Mouse (Mus musculus): ENCODE measurements around the gene Igfbp5. TPM values are rescaled to one million over a fixed set of nuclear protein-coding genes. Genes with fewer than 3 reads are reported as not detected.

Igfbp5 gene
- polyA plus RNA-seq, 1 experiment from 2014 or later = 56.4 TPM

- Histone ChIP-seq H3K27ac (ENCODE audit: low read depth, low read length) (no peak overlapping the region), H3K4me1 (ENCODE audit: control insufficient read depth, insufficient read depth, low read length) (no peaks in the 10 kb centered on the region), H3K9ac (ENCODE audit: low read depth, low read length) (no peak overlapping the region), H3K27me3 (ENCODE audit: control insufficient read depth, insufficient read depth, low read length) (no peaks in the 10 kb centered on the region), H3K9me3 (ENCODE audit: control insufficient read depth, low read length) (no peaks in the 10 kb centered on the region), H3K36me3 (ENCODE audit: control insufficient read depth, insufficient read depth, low read length) (no peaks in the 10 kb centered on the region), H3K4me3 (ENCODE audit: low read length) (no peak overlapping the region), H3K4me2 (replicated peaks; ENCODE audit: low read depth, low read length) (no peak overlapping the region)
- ATAC-seq (ENCODE audit: low FRiP score, low TSS enrichment) = no peak
- WGBS = 81% methylated on average over 7 of the region's 7 CpGs
Observed at GRCm38 (mm10) chr1:72839791-72840190, 34.9 kb downstream of the Igfbp5 start.

- Histone ChIP-seq H3K4me3 (ENCODE audit: low read length) (no peak overlapping the region), H3K27me3 (ENCODE audit: control insufficient read depth, insufficient read depth, low read length) (no peaks in the 10 kb centered on the region), H3K4me2 (replicated peaks; ENCODE audit: low read depth, low read length) (no peak overlapping the region), H3K9ac (ENCODE audit: low read depth, low read length) (no peak overlapping the region), H3K27ac (ENCODE audit: low read depth, low read length) (no peak overlapping the region), H3K4me1 (ENCODE audit: control insufficient read depth, insufficient read depth, low read length) (no peaks in the 10 kb centered on the region), H3K36me3 (ENCODE audit: control insufficient read depth, insufficient read depth, low read length) (no peaks in the 10 kb centered on the region), H3K9me3 (ENCODE audit: control insufficient read depth, low read length) (no peaks in the 10 kb centered on the region)
- ATAC-seq (ENCODE audit: low FRiP score, low TSS enrichment) = no peak
- 53% methylated on average over 8 of the region's 8 CpGs for WGBS
Observed at GRCm38 (mm10) chr1:72839356-72839755, 35.3 kb downstream of the Igfbp5 start.

- Histone ChIP-seq H3K36me3 (ENCODE audit: control insufficient read depth, insufficient read depth, low read length) (no peaks in the 10 kb centered on the region), H3K27ac (ENCODE audit: low read depth, low read length) (no peak overlapping the region), H3K27me3 (ENCODE audit: control insufficient read depth, insufficient read depth, low read length) (no peaks in the 10 kb centered on the region), H3K9ac (ENCODE audit: low read depth, low read length) (no peak overlapping the region), H3K4me1 (ENCODE audit: control insufficient read depth, insufficient read depth, low read length) (peaks cover 7% of the 10 kb centered on the region; the same call in 1 of the 2 replicates), H3K9me3 (ENCODE audit: control insufficient read depth, low read length) (no peaks in the 10 kb centered on the region), H3K4me2 (replicated peaks; ENCODE audit: low read depth, low read length) (no peak overlapping the region), H3K4me3 (ENCODE audit: low read length) (no peak overlapping the region)
- WGBS = 85% methylated on average over 4 of the region's 4 CpGs
- no peak for ATAC-seq (ENCODE audit: low FRiP score, low TSS enrichment)
Observed at GRCm38 (mm10) chr1:72833563-72833962, 41.1 kb downstream of the Igfbp5 start.

GRCm38 (mm10) chr1:72832715-72833153, 42.0 kb downstream of the Igfbp5 start:
- H3K9ac ChIP-seq (ENCODE audit: low read depth, low read length) = no peak overlapping the region
- H3K27ac ChIP-seq (ENCODE audit: low read depth, low read length) = no peak overlapping the region
- no peaks in the 10 kb centered on the region for H3K36me3 ChIP-seq (ENCODE audit: control insufficient read depth, insufficient read depth, low read length)
- H3K4me3 ChIP-seq (ENCODE audit: low read length) = no peak overlapping the region
- peaks cover 14% of the 10 kb centered on the region for H3K4me1 ChIP-seq (ENCODE audit: control insufficient read depth, insufficient read depth, low read length)
- H3K27me3 ChIP-seq (ENCODE audit: control insufficient read depth, insufficient read depth, low read length) = no peaks in the 10 kb centered on the region; the same call in 1 of the 2 replicates
- H3K9me3 ChIP-seq (ENCODE audit: control insufficient read depth, low read length) = no peaks in the 10 kb centered on the region
- H3K4me2 ChIP-seq (replicated peaks; ENCODE audit: low read depth, low read length) = no peak overlapping the region
- WGBS = 58% methylated on average over 3 of the region's 3 CpGs
- no peak for ATAC-seq (ENCODE audit: low FRiP score, low TSS enrichment)

GRCm38 (mm10) chr1:72830485-72830884, 44.2 kb downstream of the Igfbp5 start:
- H3K36me3 ChIP-seq (ENCODE audit: control insufficient read depth, insufficient read depth, low read length) = no peaks in the 10 kb centered on the region
- ATAC-seq (ENCODE audit: low FRiP score, low TSS enrichment) = peak; percentile 44
- no peak overlapping the region for H3K4me2 ChIP-seq (replicated peaks; ENCODE audit: low read depth, low read length)
- H3K4me3 ChIP-seq (ENCODE audit: low read length) = no peak overlapping the region
- 69% methylated on average over 2 of the region's 2 CpGs for WGBS
- H3K27ac ChIP-seq (ENCODE audit: low read depth, low read length) = no peak overlapping the region
- H3K27me3 ChIP-seq (ENCODE audit: control insufficient read depth, insufficient read depth, low read length) = no peaks in the 10 kb centered on the region; the same call in 1 of the 2 replicates
- no peak overlapping the region for H3K9ac ChIP-seq (ENCODE audit: low read depth, low read length)
- H3K4me1 ChIP-seq (ENCODE audit: control insufficient read depth, insufficient read depth, low read length) = peaks cover 32% of the 10 kb centered on the region
- H3K9me3 ChIP-seq (ENCODE audit: control insufficient read depth, low read length) = no peaks in the 10 kb centered on the region

GRCm38 (mm10) chr1:72828843-72829242, 45.8 kb downstream of the Igfbp5 start:
- Histone ChIP-seq H3K4me3 (ENCODE audit: low read length) (no peak overlapping the region), H3K9me3 (ENCODE audit: control insufficient read depth, low read length) (no peaks in the 10 kb centered on the region), H3K4me1 (ENCODE audit: control insufficient read depth, insufficient read depth, low read length) (peaks cover 44% of the 10 kb centered on the region), H3K36me3 (ENCODE audit: control insufficient read depth, insufficient read depth, low read length) (no peaks in the 10 kb centered on the region), H3K4me2 (replicated peaks; ENCODE audit: low read depth, low read length) (no peak overlapping the region), H3K9ac (ENCODE audit: low read depth, low read length) (no peak overlapping the region), H3K27ac (ENCODE audit: low read depth, low read length) (no peak overlapping the region), H3K27me3 (ENCODE audit: control insufficient read depth, insufficient read depth, low read length) (no peaks in the 10 kb centered on the region; the same call in 1 of the 2 replicates)
- no peak for ATAC-seq (ENCODE audit: low FRiP score, low TSS enrichment)
- WGBS = 86% methylated on average over 5 of the region's 5 CpGs

GRCm38 (mm10) chr1:72827411-72828315, 47.0 kb downstream of the Igfbp5 start:
- no peaks in the 10 kb centered on the region for H3K9me3 ChIP-seq (ENCODE audit: control insufficient read depth, low read length)
- H3K36me3 ChIP-seq (ENCODE audit: control insufficient read depth, insufficient read depth, low read length) = no peaks in the 10 kb centered on the region
- no peak overlapping the region for H3K4me3 ChIP-seq (ENCODE audit: low read length)
- no peaks in the 10 kb centered on the region; the same call in 1 of the 2 replicates for H3K27me3 ChIP-seq (ENCODE audit: control insufficient read depth, insufficient read depth, low read length)
- peak overlapping the region; percentile 62; the same call in 1 of the 2 replicates for H3K27ac ChIP-seq (ENCODE audit: low read depth, low read length)
- H3K4me2 ChIP-seq (replicated peaks; ENCODE audit: low read depth, low read length) = peak overlapping the region; percentile 100
- peaks cover 37% of the 10 kb centered on the region for H3K4me1 ChIP-seq (ENCODE audit: control insufficient read depth, insufficient read depth, low read length)
- WGBS = 18% methylated on average over 12 of the region's 12 CpGs
- no peak for ATAC-seq (ENCODE audit: low FRiP score, low TSS enrichment)
- peak overlapping the region; percentile 70; the same call in 1 of the 2 replicates for H3K9ac ChIP-seq (ENCODE audit: low read depth, low read length)

GRCm38 (mm10) chr1:72826931-72827330, 47.8 kb downstream of the Igfbp5 start:
- ATAC-seq (ENCODE audit: low FRiP score, low TSS enrichment) = no peak
- peak overlapping the region; percentile 62; the same call in 1 of the 2 replicates for H3K27ac ChIP-seq (ENCODE audit: low read depth, low read length)
- no peaks in the 10 kb centered on the region for H3K9me3 ChIP-seq (ENCODE audit: control insufficient read depth, low read length)
- peak overlapping the region; percentile 64 for H3K4me3 ChIP-seq (ENCODE audit: low read length)
- peak overlapping the region; percentile 70; the same call in 1 of the 2 replicates for H3K9ac ChIP-seq (ENCODE audit: low read depth, low read length)
- no peaks in the 10 kb centered on the region for H3K36me3 ChIP-seq (ENCODE audit: control insufficient read depth, insufficient read depth, low read length)
- peak overlapping the region; percentile 100 for H3K4me2 ChIP-seq (replicated peaks; ENCODE audit: low read depth, low read length)
- peaks cover 36% of the 10 kb centered on the region for H3K4me1 ChIP-seq (ENCODE audit: control insufficient read depth, insufficient read depth, low read length)
- H3K27me3 ChIP-seq (ENCODE audit: control insufficient read depth, insufficient read depth, low read length) = no peaks in the 10 kb centered on the region; the same call in 1 of the 2 replicates
- 10% methylated on average over 7 of the region's 7 CpGs for WGBS

- Histone ChIP-seq H3K9me3 (ENCODE audit: control insufficient read depth, low read length) (no peaks in the 10 kb centered on the region), H3K27ac (ENCODE audit: low read depth, low read length) (peak overlapping the region; percentile 3), H3K4me3 (ENCODE audit: low read length) (peak overlapping the region; percentile 64), H3K36me3 (ENCODE audit: control insufficient read depth, insufficient read depth, low read length) (no peaks in the 10 kb centered on the region), H3K4me1 (ENCODE audit: control insufficient read depth, insufficient read depth, low read length) (peaks cover 36% of the 10 kb centered on the region), H3K27me3 (ENCODE audit: control insufficient read depth, insufficient read depth, low read length) (no peaks in the 10 kb centered on the region; the same call in 1 of the 2 replicates), H3K4me2 (replicated peaks; ENCODE audit: low read depth, low read length) (peak overlapping the region; percentile 100), H3K9ac (ENCODE audit: low read depth, low read length) (peak overlapping the region; percentile 70; the same call in 1 of the 2 replicates)
- no peak for ATAC-seq (ENCODE audit: low FRiP score, low TSS enrichment)
- WGBS = 6% methylated on average over 6 of the region's 6 CpGs
Observed at GRCm38 (mm10) chr1:72826446-72826845, 48.2 kb downstream of the Igfbp5 start.

Data from kidney, embryonic 14.5 days (tissue).